Mouse (Mus musculus) splenic B cell, adult 2 months (primary cell): ENCODE data around the gene Sox5.

Source experiments
- DNase-seq: peaks from one replicate; pipeline ENCODE4 v3.0.0-alpha.2; 2011; ENCODE audit warnings: low read depth, low spot score
- H3K27me3 ChIP-seq: 2 replicates; pipeline ENCODE4 v1.6.1; 2012; ENCODE audit warnings: mild to moderate bottlenecking, low read length, moderate library complexity, mixed read lengths; ENCODE audit not compliant: control insufficient read depth, poor library complexity, insufficient read depth, severe bottlenecking
- H3K36me3 ChIP-seq: 2 replicates; pipeline ENCODE4 v1.6.1; 2012; ENCODE audit warnings: mild to moderate bottlenecking, low read length, moderate library complexity, mixed read lengths; ENCODE audit not compliant: control insufficient read depth, poor library complexity, insufficient read depth, severe bottlenecking

Sox5 gene

DNA sequence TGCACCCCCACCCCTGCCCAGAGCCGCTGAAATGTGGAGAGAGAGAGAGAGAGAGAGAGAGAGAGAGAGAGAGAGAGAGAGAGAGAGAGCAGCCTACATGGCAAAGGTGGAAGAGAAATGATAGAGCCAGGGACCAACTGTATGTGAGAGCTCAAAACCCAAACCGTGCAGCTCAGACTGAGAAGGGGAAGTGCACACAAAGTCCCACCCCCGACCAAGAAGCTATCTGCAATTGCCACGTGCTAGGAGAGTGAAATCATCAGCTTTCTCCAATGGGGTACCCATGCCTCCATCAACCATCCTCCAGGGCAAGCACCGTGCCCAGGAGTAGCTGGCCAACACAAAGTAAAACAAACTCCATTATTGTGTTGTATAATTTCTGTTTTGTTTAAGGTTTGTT is 220.1 kb downstream of the Sox5 start:
- no peak for DNase-seq
- H3K36me3 ChIP-seq: no peaks in the 10 kb centered on the region
- no peaks in the 10 kb centered on the region for H3K27me3 ChIP-seq

DNA sequence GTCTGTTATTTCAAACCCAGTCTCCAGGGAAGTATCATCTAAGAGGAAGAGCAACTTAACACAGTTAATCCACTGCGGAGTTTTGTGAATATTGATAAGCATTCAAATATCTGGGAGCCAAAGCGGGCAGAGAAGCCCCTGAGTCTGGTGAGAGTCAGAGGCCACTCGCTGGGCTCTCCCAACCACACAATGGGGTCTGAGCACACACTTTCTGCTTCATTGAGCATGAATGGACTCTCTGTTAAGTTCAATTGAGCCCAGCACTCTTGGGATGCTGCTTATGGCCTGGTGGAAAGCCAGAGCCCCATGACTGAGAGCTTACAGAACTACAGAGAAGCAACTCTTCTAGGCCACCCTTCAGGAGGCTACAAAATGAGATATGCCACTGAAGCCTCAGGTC is 221.6 kb downstream of the Sox5 start:
- Histone ChIP-seq H3K27me3 (no peaks in the 10 kb centered on the region), H3K36me3 (no peaks in the 10 kb centered on the region)
- no peak for DNase-seq

DNA sequence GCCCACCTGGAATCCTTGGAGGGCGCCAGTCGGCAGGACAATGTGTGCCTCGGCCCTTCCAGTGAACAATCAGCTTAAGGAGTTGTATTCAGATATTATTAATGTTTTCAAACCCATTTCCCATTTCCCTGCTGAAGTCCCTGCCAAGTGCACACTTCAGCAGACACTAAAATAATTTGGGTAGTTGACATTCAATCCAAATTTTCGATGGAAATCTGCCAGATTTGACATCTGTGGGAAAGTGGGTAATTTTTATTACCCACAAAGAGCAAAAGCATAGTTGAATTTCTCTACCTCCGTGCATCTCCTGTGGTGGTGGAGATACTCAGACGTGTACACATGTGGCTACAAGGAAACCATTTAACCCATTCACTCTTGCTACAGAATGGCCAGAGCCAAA is 228.3 kb downstream of the Sox5 start:
- no peak for DNase-seq
- H3K27me3 ChIP-seq: no peaks in the 10 kb centered on the region

DNA sequence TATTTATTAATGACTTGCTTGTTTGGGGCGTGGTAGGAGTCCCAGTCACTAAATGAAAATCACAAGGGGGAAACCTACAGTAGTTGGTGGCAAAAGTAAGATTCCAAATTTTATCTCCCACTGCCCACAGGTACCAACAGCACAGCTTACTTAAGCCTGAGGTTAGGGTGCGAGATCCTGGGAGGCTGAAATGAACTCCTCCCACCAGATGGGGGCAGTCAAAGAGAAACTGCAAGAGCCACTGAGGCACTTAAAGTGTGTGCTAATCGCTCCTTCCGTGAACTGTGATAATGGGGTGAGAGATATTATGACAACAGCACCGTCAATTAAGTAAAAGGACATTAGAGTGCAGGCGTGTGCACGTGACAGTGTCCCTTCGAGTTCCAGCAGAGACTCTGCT is 232.8 kb downstream of the Sox5 start:
- H3K36me3 ChIP-seq: no peaks in the 10 kb centered on the region
- peak; percentile 9 for DNase-seq
- H3K27me3 ChIP-seq: no peaks in the 10 kb centered on the region

More for the DNA sequence above, 228.3 kb downstream of the Sox5 start:
- H3K36me3 ChIP-seq: no peaks in the 10 kb centered on the region

DNA sequence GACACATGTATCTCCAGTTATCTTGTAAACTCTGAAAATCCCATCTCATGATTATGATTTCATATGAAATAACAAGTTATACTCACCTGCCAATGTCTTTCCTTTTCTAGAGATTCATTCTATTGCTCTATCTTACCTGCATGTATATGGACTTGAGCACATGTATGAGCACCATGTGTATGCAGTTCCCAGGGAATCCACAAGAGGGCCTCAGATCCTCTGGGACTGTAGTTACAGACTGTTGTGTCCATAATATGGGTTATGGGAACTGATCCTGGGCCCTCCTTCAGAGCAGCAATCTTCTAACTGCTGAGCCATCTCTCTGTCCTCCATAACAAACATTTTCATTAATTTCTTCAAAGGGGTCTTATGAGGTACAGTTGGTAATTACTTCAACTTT is 234.6 kb downstream of the Sox5 start:
- peak; percentile 22 for DNase-seq
- Histone ChIP-seq H3K36me3 (no peaks in the 10 kb centered on the region), H3K27me3 (no peaks in the 10 kb centered on the region)

DNA sequence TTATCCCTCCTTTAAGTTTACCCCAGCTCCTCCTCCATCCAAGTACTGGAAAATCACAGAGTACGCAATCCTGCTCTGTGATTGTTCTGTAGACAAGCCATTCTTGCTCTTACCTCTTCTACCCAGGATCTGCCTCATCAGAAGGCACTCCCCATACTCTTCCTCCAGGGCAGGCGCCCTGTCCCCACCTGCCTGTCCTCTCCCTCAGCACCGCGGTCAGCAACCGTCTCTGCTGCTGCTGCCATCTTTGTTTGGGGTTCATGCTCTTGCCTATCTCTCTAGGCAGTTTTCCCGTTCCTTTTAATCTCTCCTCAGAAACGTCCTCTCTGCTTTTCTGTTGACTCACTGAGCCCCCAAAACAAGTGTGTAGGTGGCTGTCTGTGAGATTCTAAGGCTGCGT is 236.2 kb downstream of the Sox5 start:
- no peak for DNase-seq
- H3K27me3 ChIP-seq: no peaks in the 10 kb centered on the region
- no peaks in the 10 kb centered on the region for H3K36me3 ChIP-seq

DNA sequence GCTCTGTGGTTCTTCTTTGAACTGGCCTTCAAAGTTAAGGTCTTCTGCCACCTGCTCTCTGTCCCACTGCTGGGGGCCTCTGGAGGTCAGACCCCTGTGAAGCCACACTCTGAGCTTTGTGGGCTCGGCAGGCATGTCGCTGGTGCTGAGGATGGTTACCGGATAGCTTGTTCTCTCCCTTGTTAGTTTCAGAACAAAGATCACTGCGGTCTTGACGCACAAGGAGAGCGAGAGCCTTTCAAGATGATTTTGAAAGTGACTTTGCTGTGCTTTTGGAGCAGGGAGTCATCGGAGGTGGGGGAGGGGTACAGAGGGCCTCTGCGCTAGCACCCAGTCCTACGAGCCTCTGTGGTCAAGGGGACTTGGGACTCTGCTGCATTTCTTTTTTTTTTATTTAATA is 240.5 kb downstream of the Sox5 start:
- H3K27me3 ChIP-seq: no peaks in the 10 kb centered on the region
- no peak for DNase-seq
- no peaks in the 10 kb centered on the region for H3K36me3 ChIP-seq

DNA sequence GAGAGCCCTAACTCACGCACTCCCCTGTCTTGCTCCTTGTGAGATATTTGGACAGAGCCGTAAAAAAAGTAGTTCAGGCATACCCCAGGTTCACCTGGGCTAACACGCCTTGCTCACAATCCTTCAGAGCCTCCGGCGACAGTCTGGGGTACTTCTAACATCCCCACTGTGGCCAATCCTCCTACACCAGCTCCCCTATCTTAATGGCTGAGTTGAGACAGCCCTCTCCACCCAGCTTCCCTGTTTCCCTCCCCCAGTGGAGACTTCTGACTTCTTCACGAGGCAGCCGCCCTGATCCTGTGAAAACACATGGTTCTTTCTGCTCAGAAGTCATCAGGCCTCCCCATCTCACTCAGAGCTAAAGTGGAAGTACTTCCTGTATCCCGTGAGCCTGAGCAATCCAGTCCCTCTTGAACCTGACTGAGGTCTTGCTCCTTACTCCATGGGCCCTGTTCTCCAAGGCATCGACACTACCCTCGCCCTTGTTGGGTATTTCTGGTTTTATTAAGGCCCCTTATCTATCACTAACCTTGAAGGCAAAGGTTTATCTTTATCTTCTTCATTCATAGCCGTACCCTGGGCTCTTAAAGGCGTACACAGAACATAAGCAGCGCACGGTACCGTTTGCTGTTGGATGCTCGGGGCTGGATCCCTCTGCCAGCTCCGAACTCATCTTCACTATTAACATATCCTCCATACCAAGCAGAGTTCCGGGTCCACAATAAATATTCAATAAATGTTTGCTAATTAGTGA is 242.2 kb downstream of the Sox5 start:
- no peak for DNase-seq
- H3K27me3 ChIP-seq: no peaks in the 10 kb centered on the region
- H3K36me3 ChIP-seq: no peaks in the 10 kb centered on the region

DNA sequence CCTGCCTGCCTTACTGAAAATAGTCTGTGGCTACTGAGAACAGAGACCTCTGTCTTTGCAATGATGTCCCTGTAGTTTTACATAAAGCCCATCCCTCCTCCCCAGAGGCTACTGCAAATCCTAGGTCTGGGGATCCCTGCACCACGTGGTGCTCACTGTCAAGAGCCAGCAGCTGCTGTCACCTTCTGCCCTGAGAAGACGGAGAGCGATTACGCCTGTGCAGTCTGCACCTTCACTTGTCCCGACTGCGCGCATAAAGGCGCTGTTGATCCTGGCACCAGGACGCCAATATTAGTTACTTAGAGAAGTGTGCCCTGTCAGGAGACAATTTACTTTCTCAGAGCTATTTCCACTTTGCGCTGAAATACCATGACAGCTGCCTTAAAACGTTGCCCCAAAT is 258.3 kb downstream of the Sox5 start:
- no peaks in the 10 kb centered on the region for H3K27me3 ChIP-seq
- DNase-seq: no peak

DNA sequence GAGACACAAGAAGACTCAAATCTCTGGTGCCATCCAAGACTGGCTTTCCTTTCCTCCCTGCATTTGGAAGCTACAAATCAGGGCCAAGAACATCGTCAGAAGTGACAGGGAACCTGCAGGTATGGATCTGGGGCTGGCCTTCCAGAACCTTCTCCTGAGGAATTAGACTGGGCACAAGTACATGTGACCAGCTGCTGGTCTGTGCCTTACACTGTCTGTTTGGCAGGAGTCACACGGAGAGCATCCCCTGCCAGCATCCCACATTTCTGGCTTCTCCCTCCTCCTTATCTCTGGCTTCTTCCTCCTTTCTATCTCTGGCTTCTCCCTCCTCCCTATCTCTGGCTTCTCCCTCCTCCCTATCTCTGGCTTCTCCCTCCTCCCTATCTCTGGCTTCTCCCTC is 263.0 kb downstream of the Sox5 start:
- no peaks in the 10 kb centered on the region for H3K36me3 ChIP-seq
- H3K27me3 ChIP-seq: no peaks in the 10 kb centered on the region
- no peak for DNase-seq

More for the DNA sequence above, 258.3 kb downstream of the Sox5 start:
- no peaks in the 10 kb centered on the region for H3K36me3 ChIP-seq

DNA sequence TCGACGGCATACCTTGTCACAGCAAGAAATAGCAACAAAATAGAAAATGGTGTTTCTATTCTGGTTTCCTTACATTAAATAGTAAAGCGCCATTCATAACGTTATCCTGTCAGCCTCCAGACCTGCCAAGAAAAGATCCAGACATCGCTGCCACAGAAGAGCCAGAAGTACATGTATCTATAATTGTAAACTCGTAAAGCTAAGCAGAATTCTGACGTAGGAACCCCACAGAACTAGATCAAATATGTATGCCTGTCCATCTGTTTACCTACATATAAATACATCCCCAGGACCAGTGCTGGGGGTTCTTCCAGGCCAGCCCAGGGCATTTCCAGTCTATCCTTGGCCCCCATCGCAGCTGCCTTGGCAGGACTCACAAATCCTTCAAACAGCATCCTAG is 265.9 kb downstream of the Sox5 start:
- no peaks in the 10 kb centered on the region for H3K36me3 ChIP-seq
- DNase-seq: no peak

DNA sequence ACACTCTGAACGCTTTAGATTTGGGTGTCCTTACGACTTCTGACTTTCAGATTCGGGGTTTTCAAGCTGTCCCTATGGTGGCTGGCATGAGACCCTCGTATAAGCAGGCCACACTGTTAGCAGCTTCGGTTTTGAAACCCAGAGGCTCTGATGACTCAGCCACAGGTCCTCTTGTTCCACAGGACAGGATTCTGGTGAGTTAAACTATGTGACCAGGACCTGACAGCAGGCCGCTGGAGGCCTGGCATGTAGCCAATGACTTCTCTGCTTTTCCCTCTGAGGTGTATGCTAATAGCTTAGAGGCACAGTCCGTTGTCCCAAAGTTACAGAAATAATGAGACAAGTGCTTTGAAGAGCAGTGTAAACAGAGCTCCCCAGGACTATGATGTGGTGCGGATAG is 268.0 kb downstream of the Sox5 start:
- Histone ChIP-seq H3K36me3 (no peaks in the 10 kb centered on the region), H3K27me3 (no peaks in the 10 kb centered on the region)
- no peak for DNase-seq

More for the DNA sequence above, 265.9 kb downstream of the Sox5 start:
- no peaks in the 10 kb centered on the region for H3K27me3 ChIP-seq

DNA sequence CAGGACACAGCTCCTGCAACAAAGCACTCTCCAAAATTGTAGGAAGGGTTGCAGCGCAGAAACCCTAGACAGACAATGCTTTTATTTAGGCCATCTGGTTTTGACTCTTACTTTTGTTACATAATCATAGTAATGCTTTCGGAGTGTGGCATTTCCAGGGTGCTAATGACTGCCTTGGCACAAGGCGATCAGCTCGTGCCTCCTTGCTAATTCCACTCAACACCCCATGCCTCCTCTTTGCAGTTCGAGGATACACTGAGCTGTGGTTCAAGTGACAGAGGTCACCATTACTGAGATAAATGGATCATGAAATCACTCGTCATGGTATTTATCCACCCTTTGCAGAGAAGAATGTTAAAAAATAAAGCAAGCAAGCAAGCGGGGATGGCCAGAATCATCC is 269.9 kb downstream of the Sox5 start:
- Histone ChIP-seq H3K27me3 (no peaks in the 10 kb centered on the region), H3K36me3 (no peaks in the 10 kb centered on the region)
- no peak for DNase-seq

DNA sequence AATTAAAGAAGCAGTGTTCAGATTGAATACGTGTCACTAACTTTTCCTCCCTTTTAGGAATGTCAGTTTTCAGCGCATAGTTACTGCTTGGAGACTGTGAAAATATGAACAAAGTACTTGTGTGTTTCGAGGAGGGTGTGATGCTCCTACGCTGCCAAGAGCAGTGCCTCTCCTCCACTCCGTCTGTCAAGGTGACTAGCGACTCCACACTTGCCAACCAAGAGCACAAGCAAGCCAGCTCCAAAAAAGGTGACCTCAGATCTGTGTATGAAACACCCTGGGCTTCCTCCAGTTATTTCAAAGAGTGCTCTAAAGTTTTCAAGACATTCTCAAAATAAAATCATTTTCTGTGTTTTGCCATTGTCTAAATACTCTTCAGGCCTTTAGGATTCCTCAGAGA is 271.6 kb downstream of the Sox5 start:
- no peaks in the 10 kb centered on the region for H3K36me3 ChIP-seq
- no peaks in the 10 kb centered on the region for H3K27me3 ChIP-seq
- DNase-seq: no peak

DNA sequence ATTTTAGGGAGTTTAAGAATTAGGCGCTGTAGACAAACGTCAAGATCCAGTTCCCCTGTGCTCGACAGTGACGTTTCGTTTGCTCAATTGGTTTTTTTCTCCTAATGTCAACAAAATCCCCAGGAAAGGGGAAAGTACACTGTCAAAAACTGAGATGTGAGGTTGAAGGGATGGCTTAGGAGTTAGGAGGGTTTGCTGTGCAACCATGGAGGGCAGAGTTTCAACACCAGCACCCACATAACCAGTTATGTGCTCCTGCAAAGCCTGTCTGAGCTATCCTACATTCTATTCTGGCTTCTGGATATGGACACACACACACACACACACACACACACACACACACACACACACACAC is 277.6 kb downstream of the Sox5 start:
- Histone ChIP-seq H3K27me3 (no peaks in the 10 kb centered on the region), H3K36me3 (no peaks in the 10 kb centered on the region)
- no peak for DNase-seq
